Mouse (Mus musculus) right cerebral cortex, postnatal 4 days (tissue): ENCODE measurements around the gene Ung.
A peak's percentile ranks its signal among the peaks of the same experiment; 100 is the strongest.

Experiments
- DNase-seq: peaks from one replicate; pipeline ENCODE4 v3.0.0-alpha.2; 2022

Ung gene

GRCm38 (mm10) chr5:114173877-114174581 lies 43.8 kb downstream of the Ung start:
- no peak for DNase-seq

- peak; percentile 44 for DNase-seq
Measured at GRCm38 (mm10) chr5:114174639-114175038, 44.5 kb downstream of the Ung start.

- peak; percentile 54 for DNase-seq
Measured at GRCm38 (mm10) chr5:114175596-114176171, 45.5 kb downstream of the Ung start.

GRCm38 (mm10) chr5:114176548-114177400 lies 46.6 kb downstream of the Ung start:
- no peak for DNase-seq

- no peak for DNase-seq
Measured at GRCm38 (mm10) chr5:114177966-114178719, 48.0 kb downstream of the Ung start.

- no peak for DNase-seq
Measured at GRCm38 (mm10) chr5:114179541-114179940, 49.4 kb downstream of the Ung start.

- no peak for DNase-seq
Measured at GRCm38 (mm10) chr5:114183493-114183892, 53.3 kb downstream of the Ung start.

GRCm38 (mm10) chr5:114187108-114187507 lies 56.9 kb downstream of the Ung start:
- DNase-seq: no peak
